Mouse (Mus musculus): Measurements from ENCODE around the gene Nolc1.
A peak's percentile ranks its signal among the peaks of the same experiment; 100 is the strongest.
"Not testable (repeated sequence)": the region's sequence is repeated elsewhere in the genome, so short reads cannot be mapped to it uniquely, and the experiment has no call there.

Nolc1 gene

GRCm38 (mm10) chr19:46091641-46092040 lies 16.0 kb downstream of the Nolc1 start:
- no peak for DNase-seq (ENCODE audit: low spot score in 2 of 2)

- no peak for DNase-seq (ENCODE audit: low spot score in 2 of 2)
Observed at GRCm38 (mm10) chr19:46094144-46094543, 18.5 kb downstream of the Nolc1 start.

GRCm38 (mm10) chr19:46095291-46095690 lies 19.6 kb downstream of the Nolc1 start:
- DNase-seq (ENCODE audit: low spot score in 2 of 2), result peak; percentile 18 to 51

GRCm38 (mm10) chr19:46096396-46096795 lies 20.7 kb downstream of the Nolc1 start:
- no peak for DNase-seq (ENCODE audit: low spot score in 2 of 2)

GRCm38 (mm10) chr19:46099561-46099960 lies 23.9 kb downstream of the Nolc1 start:
- DNase-seq (ENCODE audit: low spot score in 2 of 2), result no peak

- no peak for DNase-seq (ENCODE audit: low spot score in 2 of 2)
Observed at GRCm38 (mm10) chr19:46103437-46104186, 27.9 kb downstream of the Nolc1 start.

- no peak for DNase-seq (ENCODE audit: low spot score in 2 of 2)
Observed at GRCm38 (mm10) chr19:46104187-46104557, 28.5 kb downstream of the Nolc1 start.

- DNase-seq (ENCODE audit: low spot score in 2 of 2), result no peak
Observed at GRCm38 (mm10) chr19:46110214-46110613, 34.6 kb downstream of the Nolc1 start.

GRCm38 (mm10) chr19:46110781-46111180 lies 35.1 kb downstream of the Nolc1 start:
- DNase-seq (ENCODE audit: low spot score in 2 of 2), result no peak

- no peak for DNase-seq (ENCODE audit: low spot score in 2 of 2)
Observed at GRCm38 (mm10) chr19:46114617-46115016, 39.0 kb downstream of the Nolc1 start.

- DNase-seq (ENCODE audit: low spot score in 2 of 2), result no peak
Observed at GRCm38 (mm10) chr19:46119458-46119857, 43.8 kb downstream of the Nolc1 start.

- DNase-seq (ENCODE audit: low spot score in 2 of 2), result no peak
Observed at GRCm38 (mm10) chr19:46120872-46121271, 45.2 kb downstream of the Nolc1 start.

- DNase-seq (ENCODE audit: low spot score in 2 of 2), result no peak
Observed at GRCm38 (mm10) chr19:46123876-46124275, 48.2 kb downstream of the Nolc1 start.

- DNase-seq (ENCODE audit: low spot score in 2 of 2), result no peak
Observed at GRCm38 (mm10) chr19:46124651-46125050, 49.0 kb downstream of the Nolc1 start.

GRCm38 (mm10) chr19:46126301-46126700 lies 50.6 kb downstream of the Nolc1 start:
- no peak for DNase-seq (ENCODE audit: low spot score in 2 of 2)

GRCm38 (mm10) chr19:46129737-46130136 lies 54.1 kb downstream of the Nolc1 start:
- DNase-seq (ENCODE audit: low spot score in 2 of 2), result not testable (repeated sequence)

- DNase-seq (ENCODE audit: low spot score in 2 of 2), result no peak
Observed at GRCm38 (mm10) chr19:46131283-46131682, 55.6 kb downstream of the Nolc1 start.

- no peak for DNase-seq (ENCODE audit: low spot score in 2 of 2)
Observed at GRCm38 (mm10) chr19:46131694-46132525, 56.2 kb downstream of the Nolc1 start, which contains the start of gene Elovl3. Elovl3 (plus strand) TSS chr19:46131897.

- no peak for DNase-seq (ENCODE audit: low spot score in 2 of 2)
Observed at GRCm38 (mm10) chr19:46132577-46132976, 56.9 kb downstream of the Nolc1 start.
